Mouse (Mus musculus) right cerebral cortex, postnatal 4 days (tissue): ENCODE results near the gene Zfp119a.
"Not testable (repeated sequence)": the region's sequence is repeated elsewhere in the genome, so short reads cannot be mapped to it uniquely, and the experiment has no call there.

ENCODE experiments used
- DNase-seq: peaks from one replicate; pipeline ENCODE4 v3.0.0-alpha.2; 2022

Zfp119a gene

GRCm38 (mm10) chr17:55878636-55879369, at the start of gene Zfp119a:
Gene Zfp119a (minus strand): TSS chr17:55878930.
- peak; percentile 68 for DNase-seq

DNA sequence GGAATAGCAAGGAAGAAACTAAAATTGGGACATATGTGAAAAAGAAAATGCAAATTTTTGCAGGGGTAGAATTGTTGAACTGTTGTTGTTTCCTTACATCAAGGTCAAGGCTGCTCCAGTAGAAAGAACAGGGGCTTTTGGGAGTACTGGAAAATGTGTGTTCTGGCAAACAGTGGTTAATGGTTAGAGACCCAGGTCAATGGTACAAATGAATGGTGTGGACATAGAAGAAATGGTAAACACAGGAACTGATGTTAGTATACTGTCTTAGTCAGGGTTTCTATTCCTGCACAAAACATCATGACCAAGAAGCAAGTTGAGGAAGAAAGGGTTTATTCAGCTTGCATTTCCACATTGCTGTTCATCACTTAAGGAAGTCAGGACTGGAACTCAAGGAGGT, 27.9 kb upstream of the Zfp119a start:
- no peak for DNase-seq

GRCm38 (mm10) chr17:55904131-55904530, 25.4 kb upstream of the Zfp119a start:
- DNase-seq: no peak

- no peak for DNase-seq
Measured at GRCm38 (mm10) chr17:55903687-55904086, 25.0 kb upstream of the Zfp119a start.

- DNase-seq: no peak
Measured at GRCm38 (mm10) chr17:55903087-55903486, 24.4 kb upstream of the Zfp119a start.

- DNase-seq: not testable (repeated sequence)
Measured at GRCm38 (mm10) chr17:55892406-55892955, 13.8 kb upstream of the Zfp119a start.

GRCm38 (mm10) chr17:55884912-55885311, 6.2 kb upstream of the Zfp119a start:
- DNase-seq: no peak

DNA sequence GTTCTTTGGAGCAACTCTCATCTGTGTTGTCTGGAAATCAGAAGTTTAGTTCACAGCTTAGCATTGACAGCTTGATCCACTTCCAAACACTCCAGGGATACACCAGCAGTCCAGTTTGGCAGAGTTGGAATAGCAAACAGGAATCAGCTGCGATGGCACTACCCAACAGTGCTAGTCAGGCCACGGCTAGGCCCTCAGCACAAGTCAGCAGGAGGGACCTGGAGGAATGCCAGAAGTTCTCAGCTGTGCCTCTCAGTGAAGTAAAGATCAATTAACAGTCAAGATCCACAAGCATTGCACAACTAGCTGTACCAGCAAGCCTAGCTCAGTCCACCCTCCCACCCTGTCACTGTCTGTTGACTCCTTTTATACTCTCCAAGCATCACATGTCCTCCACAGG, 4.9 kb upstream of the Zfp119a start:
- DNase-seq: no peak

DNA sequence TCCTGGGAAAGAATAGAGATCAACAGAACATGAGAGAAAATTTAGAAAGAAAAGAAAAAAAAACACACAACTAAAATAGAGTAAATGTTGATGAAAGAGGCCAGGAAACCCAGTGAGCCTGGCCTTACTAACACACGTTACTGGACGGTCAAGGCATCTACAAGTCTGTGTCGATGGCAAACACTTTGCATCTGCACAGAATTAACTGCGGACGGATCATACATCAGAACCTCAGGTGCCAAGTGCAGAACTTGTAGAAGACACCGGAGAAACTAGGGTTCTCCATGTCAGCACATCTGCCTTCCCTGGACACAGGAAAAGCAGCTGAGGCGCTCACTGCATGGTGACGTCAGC, 471 bp downstream of the Zfp119a start:
- not testable (repeated sequence) for DNase-seq

DNA sequence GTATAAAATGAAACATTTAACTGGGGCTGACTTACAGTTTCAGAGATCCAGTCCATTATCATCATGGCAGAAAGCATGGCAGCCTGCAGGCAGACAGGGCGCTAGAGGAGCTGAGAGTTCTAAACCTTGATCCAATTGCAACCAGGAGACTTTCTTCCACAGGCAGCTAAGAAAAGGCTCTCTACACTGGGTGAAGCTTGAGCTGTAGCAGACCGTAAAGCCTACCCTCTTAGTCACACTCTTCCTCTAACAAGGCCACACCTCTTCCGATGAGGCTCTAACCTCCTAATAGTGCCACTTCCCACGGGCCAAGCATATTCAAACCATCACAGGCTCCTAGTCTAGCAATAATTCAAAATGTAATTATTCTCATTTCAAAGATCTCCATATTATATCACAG, 1.5 kb downstream of the Zfp119a start:
- DNase-seq: no peak

DNA sequence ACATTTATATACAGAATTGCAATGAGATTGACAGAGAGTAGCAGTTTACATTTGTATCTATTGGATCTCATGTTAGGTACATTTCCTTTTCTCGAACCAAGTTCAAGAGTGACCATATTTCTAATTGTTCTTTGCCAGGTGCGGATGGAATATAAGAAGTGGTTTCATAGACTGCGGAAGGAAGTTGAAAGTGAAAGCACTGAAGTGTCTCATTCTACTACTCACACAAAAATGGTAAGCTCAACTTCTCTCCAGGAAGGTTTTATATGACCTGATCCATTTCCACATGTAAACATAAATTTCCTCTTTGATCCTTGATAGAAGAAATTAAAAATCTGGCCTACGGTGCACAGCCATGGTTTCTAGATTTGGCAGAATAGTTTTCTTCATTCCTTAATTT, 35.7 kb downstream of the Zfp119a start:
- no peak for DNase-seq

GRCm38 (mm10) chr17:55821566-55821965, 57.2 kb downstream of the Zfp119a start:
- DNase-seq: no peak

DNA sequence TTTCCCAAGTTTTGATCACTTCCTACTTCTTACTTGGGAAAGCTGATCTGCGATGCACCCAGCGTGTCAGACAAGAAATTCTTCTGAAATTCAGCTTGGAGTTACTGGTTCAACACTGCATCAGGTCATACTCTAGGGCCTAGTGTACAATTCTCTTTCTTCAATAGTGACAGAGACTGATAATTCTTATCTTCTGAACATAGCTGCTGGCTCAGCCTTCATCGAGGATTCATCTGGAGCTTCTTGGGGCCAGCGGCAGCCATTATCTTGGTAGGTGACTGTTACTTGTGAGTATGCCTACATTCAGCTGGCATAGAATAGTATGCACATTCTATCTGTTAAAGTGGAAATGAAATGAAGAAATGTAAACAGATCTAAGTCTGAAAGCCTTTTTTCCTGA, 61.9 kb downstream of the Zfp119a start:
- DNase-seq: no peak
